Mouse (Mus musculus): ENCODE results near the gene Ddx5. TPM values are rescaled to one million over a fixed set of nuclear protein-coding genes. Genes with fewer than 3 reads are reported as not detected.

Gene Ddx5
- polyA plus RNA-seq (2016; fragmentation: Nextera tagmentation; extraction: Ambion mirVana), result 507 and 536 TPM in 2 replicates

GRCm38 (mm10) chr11:106788775-106789459 lies at the start of gene Ddx5, which contains the start of gene Cep95:
Gene Ddx5 (minus strand): TSS chr11:106789185.
Gene Cep95 (plus strand): TSS chr11:106789252.
- H3K4me3 ChIP-seq (replicated peaks), result peak within 1 kb of the TSS; percentile 93
- peak within 1 kb of the TSS; percentile 98 for H3K27ac ChIP-seq
- no peaks in the 10 kb centered on the region for H3K27me3 ChIP-seq
- peak within 1 kb of the TSS; percentile 97 for H3K9ac ChIP-seq
- peak; percentile 93 for ATAC-seq (ENCODE audit: low FRiP score)
- peak within 1 kb of the TSS; percentile 80 for H3K4me2 ChIP-seq
- under 1% methylated on average over 58 of the region's 58 CpGs for WGBS
- H3K9me3 ChIP-seq, result no peaks in the 10 kb centered on the region
- H3K4me1 ChIP-seq, result peaks cover 25% of the 10 kb centered on the region
- H3K36me3 ChIP-seq (replicated peaks), result peaks cover 47% of the 10 kb centered on the region

GRCm38 (mm10) chr11:106828079-106828478 lies 39.1 kb upstream of the Ddx5 start:
- Histone ChIP-seq H3K27ac (no peak overlapping the region), H3K9ac (no peak overlapping the region), H3K4me1 (no peaks in the 10 kb centered on the region), H3K27me3 (no peaks in the 10 kb centered on the region), H3K4me2 (no peak overlapping the region), H3K9me3 (no peaks in the 10 kb centered on the region), H3K4me3 (replicated peaks) (no peak overlapping the region), H3K36me3 (replicated peaks) (peaks cover 67% of the 10 kb centered on the region)
- no peak for ATAC-seq (ENCODE audit: low FRiP score)
- 94% methylated on average over 7 of the region's 7 CpGs for WGBS

GRCm38 (mm10) chr11:106824403-106824802 lies 35.4 kb upstream of the Ddx5 start:
- Histone ChIP-seq H3K27ac (no peak overlapping the region), H3K36me3 (replicated peaks) (peaks cover 66% of the 10 kb centered on the region), H3K9me3 (no peaks in the 10 kb centered on the region), H3K4me3 (replicated peaks) (no peak overlapping the region), H3K4me2 (no peak overlapping the region), H3K27me3 (no peaks in the 10 kb centered on the region), H3K4me1 (no peaks in the 10 kb centered on the region), H3K9ac (no peak overlapping the region)
- 93% methylated on average over 10 of the region's 10 CpGs for WGBS
- ATAC-seq (ENCODE audit: low FRiP score), result no peak

- H3K4me3 ChIP-seq (replicated peaks), result no peak overlapping the region
- WGBS, result 95% methylated on average over 8 of the region's 8 CpGs
- no peak overlapping the region for H3K9ac ChIP-seq
- H3K4me1 ChIP-seq, result no peaks in the 10 kb centered on the region
- H3K27me3 ChIP-seq, result no peaks in the 10 kb centered on the region
- ATAC-seq (ENCODE audit: low FRiP score), result no peak
- peaks cover 72% of the 10 kb centered on the region for H3K36me3 ChIP-seq (replicated peaks)
- H3K9me3 ChIP-seq, result no peaks in the 10 kb centered on the region
- H3K4me2 ChIP-seq, result no peak overlapping the region
- no peak overlapping the region for H3K27ac ChIP-seq
These were observed 34.8 kb upstream of the Ddx5 start for GRCm38 (mm10) chr11:106823741-106824140.

GRCm38 (mm10) chr11:106822911-106823310 lies 33.9 kb upstream of the Ddx5 start:
- Histone ChIP-seq H3K9me3 (no peaks in the 10 kb centered on the region), H3K9ac (no peak overlapping the region), H3K36me3 (replicated peaks) (peaks cover 65% of the 10 kb centered on the region), H3K27me3 (no peaks in the 10 kb centered on the region), H3K27ac (no peak overlapping the region), H3K4me2 (no peak overlapping the region), H3K4me1 (peaks cover 5% of the 10 kb centered on the region; the same call in 1 of the 2 replicates), H3K4me3 (replicated peaks) (no peak overlapping the region)
- 92% methylated on average over 5 of the region's 5 CpGs for WGBS
- no peak for ATAC-seq (ENCODE audit: low FRiP score)

GRCm38 (mm10) chr11:106822491-106822890 lies 33.5 kb upstream of the Ddx5 start:
- Histone ChIP-seq H3K4me2 (no peak overlapping the region), H3K9ac (no peak overlapping the region), H3K9me3 (no peaks in the 10 kb centered on the region), H3K27me3 (no peaks in the 10 kb centered on the region), H3K4me1 (peaks cover 5% of the 10 kb centered on the region; the same call in 1 of the 2 replicates), H3K36me3 (replicated peaks) (peaks cover 61% of the 10 kb centered on the region), H3K4me3 (replicated peaks) (no peak overlapping the region), H3K27ac (no peak overlapping the region)
- ATAC-seq (ENCODE audit: low FRiP score), result no peak
- 88% methylated on average over 8 of the region's 8 CpGs for WGBS

GRCm38 (mm10) chr11:106821397-106821796 lies 32.4 kb upstream of the Ddx5 start:
- Histone ChIP-seq H3K36me3 (replicated peaks) (peaks cover 61% of the 10 kb centered on the region), H3K27me3 (no peaks in the 10 kb centered on the region), H3K4me3 (replicated peaks) (no peak overlapping the region), H3K27ac (no peak overlapping the region), H3K4me1 (peaks cover 5% of the 10 kb centered on the region; the same call in 1 of the 2 replicates), H3K9ac (no peak overlapping the region), H3K9me3 (no peaks in the 10 kb centered on the region), H3K4me2 (no peak overlapping the region)
- 88% methylated on average over 6 of the region's 6 CpGs for WGBS
- ATAC-seq (ENCODE audit: low FRiP score), result no peak

- Histone ChIP-seq H3K36me3 (replicated peaks) (peaks cover 61% of the 10 kb centered on the region), H3K27ac (peak overlapping the region; percentile 21; the same call in 1 of the 2 replicates), H3K4me2 (no peak overlapping the region), H3K9ac (no peak overlapping the region), H3K27me3 (no peaks in the 10 kb centered on the region), H3K4me1 (peaks cover 5% of the 10 kb centered on the region; the same call in 1 of the 2 replicates), H3K9me3 (no peaks in the 10 kb centered on the region), H3K4me3 (replicated peaks) (no peak overlapping the region)
- 77% methylated on average over 4 of the region's 4 CpGs for WGBS
- no peak for ATAC-seq (ENCODE audit: low FRiP score)
These were observed 32.0 kb upstream of the Ddx5 start for GRCm38 (mm10) chr11:106820972-106821371.

GRCm38 (mm10) chr11:106820252-106820651 lies 31.3 kb upstream of the Ddx5 start:
- Histone ChIP-seq H3K9me3 (no peaks in the 10 kb centered on the region), H3K9ac (no peak overlapping the region), H3K4me2 (no peak overlapping the region), H3K27ac (no peak overlapping the region), H3K27me3 (no peaks in the 10 kb centered on the region), H3K36me3 (replicated peaks) (peaks cover 67% of the 10 kb centered on the region), H3K4me3 (replicated peaks) (no peak overlapping the region), H3K4me1 (peaks cover 5% of the 10 kb centered on the region; the same call in 1 of the 2 replicates)
- WGBS, result 89% methylated on average over 6 of the region's 6 CpGs
- no peak for ATAC-seq (ENCODE audit: low FRiP score)

GRCm38 (mm10) chr11:106819595-106819994 lies 30.6 kb upstream of the Ddx5 start:
- Histone ChIP-seq H3K4me3 (replicated peaks) (no peak overlapping the region), H3K4me2 (no peak overlapping the region), H3K9me3 (no peaks in the 10 kb centered on the region), H3K27ac (0 out of 2 replicates have a peak overlapping the region, but pooled peaks have one; percentile 31), H3K9ac (no peak overlapping the region), H3K4me1 (peaks cover 5% of the 10 kb centered on the region; the same call in 1 of the 2 replicates), H3K27me3 (no peaks in the 10 kb centered on the region), H3K36me3 (replicated peaks) (peaks cover 72% of the 10 kb centered on the region)
- ATAC-seq (ENCODE audit: low FRiP score), result no peak
- 92% methylated on average over 9 of the region's 9 CpGs for WGBS

GRCm38 (mm10) chr11:106818341-106818740 lies 29.4 kb upstream of the Ddx5 start:
- Histone ChIP-seq H3K9me3 (no peaks in the 10 kb centered on the region), H3K4me2 (no peak overlapping the region), H3K27ac (peak overlapping the region; percentile 50; the same call in 1 of the 2 replicates), H3K4me1 (peaks cover 5% of the 10 kb centered on the region; the same call in 1 of the 2 replicates), H3K36me3 (replicated peaks) (peaks cover 76% of the 10 kb centered on the region), H3K9ac (no peak overlapping the region), H3K4me3 (replicated peaks) (no peak overlapping the region), H3K27me3 (no peaks in the 10 kb centered on the region)
- 71% methylated on average over 9 of the region's 9 CpGs for WGBS
- peak; percentile 46; the same call in 1 of the 2 replicates for ATAC-seq (ENCODE audit: low FRiP score)

- 84% methylated on average over 6 of the region's 6 CpGs for WGBS
- H3K4me1 ChIP-seq, result peaks cover 5% of the 10 kb centered on the region; the same call in 1 of the 2 replicates
- ATAC-seq (ENCODE audit: low FRiP score), result no peak
- H3K9me3 ChIP-seq, result no peaks in the 10 kb centered on the region
- no peak overlapping the region for H3K9ac ChIP-seq
- H3K4me2 ChIP-seq, result no peak overlapping the region
- peak overlapping the region; percentile 50; the same call in 1 of the 2 replicates for H3K27ac ChIP-seq
- no peak overlapping the region for H3K4me3 ChIP-seq (replicated peaks)
- H3K27me3 ChIP-seq, result no peaks in the 10 kb centered on the region
- peaks cover 77% of the 10 kb centered on the region for H3K36me3 ChIP-seq (replicated peaks)
These were observed 28.8 kb upstream of the Ddx5 start for GRCm38 (mm10) chr11:106817808-106818207.

Measured in forebrain, embryonic 12.5 days (tissue).